Mouse (Mus musculus): ENCODE data around the gene B020031M17Rik. TPM values are rescaled to one million over a fixed set of nuclear protein-coding genes. Genes with fewer than 3 reads are reported as not detected.
A peak's percentile ranks its signal among the peaks of the same experiment; 100 is the strongest.
"Not testable (repeated sequence)": the region's sequence is repeated elsewhere in the genome, so short reads cannot be mapped to it uniquely, and the experiment has no call there.

B020031M17Rik gene
- not detected for total RNA-seq (2022)

- DNase-seq (ENCODE audit: low spot score in 2 of 2): not testable (repeated sequence)
Observed at GRCm38 (mm10) chr13:119950706-119951105, at the start of gene B020031M17Rik. TSS of gene B020031M17Rik (minus strand) at chr13:119950806.

GRCm38 (mm10) chr13:119999215-119999614, 48.6 kb upstream of the B020031M17Rik start:
- not testable (repeated sequence) for DNase-seq (ENCODE audit: low spot score in 2 of 2)

GRCm38 (mm10) chr13:119998442-119999086, 48.0 kb upstream of the B020031M17Rik start:
- not testable (repeated sequence) for DNase-seq (ENCODE audit: low spot score in 2 of 2)

GRCm38 (mm10) chr13:119991917-119992496, 41.4 kb upstream of the B020031M17Rik start:
- not testable (repeated sequence) for DNase-seq (ENCODE audit: low spot score in 2 of 2)

GRCm38 (mm10) chr13:119991264-119991663, 40.7 kb upstream of the B020031M17Rik start:
- not testable (repeated sequence) for DNase-seq (ENCODE audit: low spot score in 2 of 2)

- DNase-seq (ENCODE audit: low spot score in 2 of 2): not testable (repeated sequence)
Observed at GRCm38 (mm10) chr13:119969163-119969562, 18.6 kb upstream of the B020031M17Rik start.

DNA sequence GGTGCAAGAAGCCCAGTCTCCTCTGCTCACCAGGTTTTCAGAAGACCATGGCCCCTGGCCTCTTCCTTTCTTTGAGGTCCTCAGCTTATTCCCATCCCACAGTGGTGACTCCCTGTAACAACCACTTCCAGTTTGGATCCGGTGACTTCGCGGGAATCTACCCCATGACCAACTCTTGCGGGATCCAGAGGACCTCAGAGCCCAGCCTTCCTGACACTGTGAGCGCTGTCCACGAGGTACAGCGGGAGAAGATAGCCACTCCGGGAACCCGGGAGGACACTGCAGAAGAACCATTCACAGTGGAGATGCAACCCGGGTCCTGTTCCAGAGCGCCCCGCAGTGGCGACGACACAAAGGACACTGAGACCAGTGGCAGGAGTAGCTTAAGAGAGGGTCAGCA, 17.6 kb upstream of the B020031M17Rik start:
- not testable (repeated sequence) for DNase-seq (ENCODE audit: low spot score in 2 of 2)

DNA sequence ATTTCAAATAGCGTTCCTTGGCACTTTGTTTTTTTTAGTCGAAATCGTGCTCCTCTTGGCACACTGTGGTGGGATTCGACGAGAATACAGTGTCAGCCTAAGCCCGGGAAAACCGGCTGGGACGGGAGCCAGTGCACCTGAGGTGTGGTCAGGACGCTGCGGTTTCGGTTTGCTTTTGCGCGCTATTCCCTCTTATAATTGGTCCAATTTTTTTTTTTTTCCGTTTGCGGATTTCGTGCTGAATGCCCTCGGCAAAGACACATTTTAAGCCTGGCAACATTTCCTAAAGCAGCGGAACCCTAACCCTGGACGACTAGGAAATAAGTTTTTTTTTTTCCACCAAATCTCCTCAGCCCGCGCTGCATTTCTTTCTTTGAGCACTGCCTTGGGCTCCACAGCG, 15.4 kb upstream of the B020031M17Rik start:
- peak in 1 of 2 experiments; percentile 2 for DNase-seq (ENCODE audit: low spot score in 2 of 2)

DNA sequence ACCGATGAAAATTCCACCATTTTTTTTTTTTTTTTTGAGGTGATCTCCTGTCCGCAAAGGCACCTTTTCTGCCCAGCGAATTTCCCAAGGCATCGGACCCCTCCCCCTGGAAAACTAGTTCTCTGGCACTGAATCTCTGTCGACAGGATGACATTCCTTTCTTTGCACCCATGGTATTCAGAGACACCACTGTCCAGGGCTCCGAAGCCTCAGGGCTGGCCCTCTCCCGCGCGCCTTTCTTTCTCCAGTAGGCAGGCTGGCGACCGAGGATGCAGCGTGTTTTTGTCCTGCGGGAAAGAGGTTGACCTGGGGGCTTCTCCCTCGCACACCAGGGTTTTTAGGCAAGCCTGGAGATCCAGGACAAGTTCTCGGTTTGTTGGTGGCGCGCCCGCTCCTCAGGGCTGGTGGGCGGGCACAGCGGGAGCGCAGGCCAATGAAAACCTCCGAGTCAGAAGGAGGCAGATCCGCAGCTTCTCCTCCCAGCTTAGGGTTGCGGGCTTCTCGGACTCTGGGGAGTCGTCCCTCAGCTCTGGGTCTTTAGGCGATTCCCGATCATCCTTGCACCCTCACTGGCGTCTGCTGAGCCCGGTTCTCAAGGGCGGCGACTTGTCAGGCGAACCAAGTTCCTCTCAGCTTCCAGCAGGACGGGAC, 14.8 kb upstream of the B020031M17Rik start:
- DNase-seq (ENCODE audit: low spot score in 2 of 2): not testable (repeated sequence)

GRCm38 (mm10) chr13:119962856-119963255, 12.2 kb upstream of the B020031M17Rik start:
- not testable (repeated sequence) for DNase-seq (ENCODE audit: low spot score in 2 of 2)

GRCm38 (mm10) chr13:119955567-119955966, 5.0 kb upstream of the B020031M17Rik start:
- not testable (repeated sequence) for DNase-seq (ENCODE audit: low spot score in 2 of 2)

DNA sequence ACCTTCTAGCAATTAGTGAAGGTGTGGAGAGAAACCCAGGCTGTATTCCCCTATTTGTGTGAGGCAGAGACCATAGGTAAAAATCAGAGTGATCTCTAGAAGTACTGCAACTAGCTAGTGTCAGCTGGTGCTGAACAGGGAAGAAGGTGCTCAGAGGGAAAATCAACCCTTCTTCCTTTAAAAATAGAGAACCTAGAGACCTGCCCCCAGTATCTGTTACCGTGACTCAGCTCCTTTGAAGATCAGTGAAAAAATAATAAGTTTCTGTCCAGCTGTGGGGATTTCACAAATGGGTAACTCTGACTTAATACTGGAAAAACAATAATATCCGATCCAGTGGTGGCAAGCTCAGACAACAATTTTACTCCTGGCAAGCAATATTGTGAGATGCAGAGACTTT, 4.5 kb upstream of the B020031M17Rik start:
- not testable (repeated sequence) for DNase-seq (ENCODE audit: low spot score in 2 of 2)

DNA sequence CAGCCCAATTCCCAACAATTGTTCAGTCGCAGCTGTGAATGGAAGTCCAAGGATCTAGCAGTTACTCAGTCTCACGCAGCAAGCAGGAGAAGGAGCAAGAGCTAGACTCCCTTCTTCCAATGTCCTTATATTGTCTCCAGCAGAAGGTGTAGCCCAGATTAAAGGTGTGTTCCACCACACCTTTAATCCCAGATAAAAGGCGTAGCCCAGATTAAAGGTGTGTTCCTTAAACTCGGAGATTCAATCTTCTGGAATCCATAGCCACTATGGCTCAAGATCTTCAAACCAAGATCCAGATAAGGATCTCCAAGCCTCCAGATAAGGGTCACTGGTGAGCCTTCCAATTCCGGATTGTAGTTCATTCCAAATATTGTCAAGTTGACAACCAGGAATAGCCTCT, 21.4 kb downstream of the B020031M17Rik start, which contains the start of gene Gm21761:
Gm21761 (minus strand) TSS at position 101 of the 400 bp plus-strand sequence.
- not testable (repeated sequence) for DNase-seq (ENCODE audit: low spot score in 2 of 2)

- not testable (repeated sequence) for DNase-seq (ENCODE audit: low spot score in 2 of 2)
Observed at GRCm38 (mm10) chr13:119924597-119925340, 25.8 kb downstream of the B020031M17Rik start.

DNA sequence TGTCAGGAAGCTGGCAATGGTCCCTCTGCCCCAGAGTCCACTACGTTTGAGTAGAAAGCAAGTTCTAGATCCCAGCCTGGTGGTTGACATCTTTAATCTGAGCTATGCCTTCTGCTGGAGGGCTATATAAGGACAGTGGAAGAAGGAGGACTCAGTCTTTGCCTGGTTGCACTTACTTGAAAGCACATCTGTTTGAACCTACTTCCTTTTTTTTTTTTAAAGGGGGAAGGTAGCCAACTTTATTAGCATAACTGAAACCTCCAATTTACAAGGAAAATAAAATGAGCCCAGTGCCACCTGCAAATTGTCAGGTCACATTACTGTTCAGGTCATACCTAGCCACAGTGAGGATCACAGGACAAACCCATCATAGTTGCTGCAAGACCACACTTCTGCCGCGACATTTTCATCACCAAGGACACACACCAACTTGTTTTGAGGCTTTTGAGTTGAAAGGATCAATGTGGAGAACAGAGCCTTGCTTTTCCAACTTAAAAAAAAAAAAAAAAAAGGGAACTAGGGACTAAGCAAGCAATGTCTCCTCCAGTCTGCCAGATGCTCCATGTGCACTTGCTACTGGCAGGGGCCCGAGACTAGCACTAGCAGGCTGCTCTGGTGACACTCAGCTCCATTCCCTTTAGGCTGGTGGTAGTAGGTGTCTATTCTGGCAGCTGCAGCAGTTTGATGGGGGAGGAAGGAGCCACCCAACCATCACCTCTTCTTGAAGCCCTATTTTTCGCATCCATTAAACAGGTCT, 33.5 kb downstream of the B020031M17Rik start:
- DNase-seq (ENCODE audit: low spot score in 2 of 2): not testable (repeated sequence)

DNA sequence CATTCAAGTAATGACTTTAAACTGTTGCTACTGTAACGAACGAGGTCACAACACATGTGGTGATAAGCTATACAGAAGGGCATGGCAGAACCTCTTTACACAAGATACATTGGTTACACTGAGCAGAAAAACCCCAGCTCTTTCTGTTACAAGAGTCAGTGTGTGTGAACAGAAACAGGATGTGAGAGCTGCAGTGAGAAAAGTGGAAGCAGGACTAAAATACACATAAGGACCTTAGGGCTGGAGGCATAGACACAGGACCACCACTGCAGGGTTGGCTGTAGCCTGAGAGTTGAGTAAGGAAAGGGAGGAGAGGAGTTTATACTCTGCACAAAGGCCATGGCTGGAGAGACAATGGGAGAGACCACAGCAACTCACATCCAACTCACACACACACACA, 34.2 kb downstream of the B020031M17Rik start:
- DNase-seq (ENCODE audit: low spot score in 2 of 2): not testable (repeated sequence)

Other genes starting within 250 kb of the B020031M17Rik start
- 1 to 10 TPM; 1.2 to 2.2 (median 1.4) TPM for gene Nim1k, start 194.9 kb downstream of the B020031M17Rik start, total RNA-seq (2022)
- gene Zfp131, start 159.9 kb downstream of the B020031M17Rik start, total RNA-seq (2022): 10 to 100 TPM; 19.8 to 24.7 (median 20.5) TPM
- gene AF067063, start 120.6 kb downstream of the B020031M17Rik start, total RNA-seq (2022): not detected
- gene D13Ertd608e, start 114.8 kb downstream of the B020031M17Rik start, total RNA-seq (2022): not detected
- not detected for gene Tcstv1, start 56.0 kb downstream of the B020031M17Rik start, total RNA-seq (2022)
- not detected for gene Gm21761, start 21.5 kb downstream of the B020031M17Rik start, total RNA-seq (2022)
- gene Gm36079, start 76.2 kb upstream of the B020031M17Rik start, total RNA-seq (2022): not detected
- gene Gm21188, start 101.4 kb upstream of the B020031M17Rik start, total RNA-seq (2022): under 1 TPM in 2 of 4 experiments, not detected in 2; 0.12 to 0.22 TPM
- not detected for gene Gm20767, start 189.4 kb upstream of the B020031M17Rik start, total RNA-seq (2022)
- not detected for gene Gm21818, start 221.6 kb upstream of the B020031M17Rik start, total RNA-seq (2022)

Data from gastrocnemius, adult 8-10 months (tissue).